Comparison of ENCODE assay signal across 8 mouse cellular contexts in genomic region chr15:88750677-88751563, GRCm38 (mm10). TPM values are rescaled to one million over a fixed set of nuclear protein-coding genes. Genes with fewer than 3 reads are reported as not detected.
DNase-seq lines count a peak whose midpoint lies in the region; ATAC-seq lines count a peak whose summit lies in the region.

No protein-coding gene starts in this region.

- DNase-seq in adipocyte (ENCODE audit: low spot score): peak; percentile 99
- peak; percentile 100 for DNase-seq in embryo, embryonic 10 days (ENCODE audit: low spot score)
- peak; percentile 97 for DNase-seq in gastrocnemius, postnatal 10 days
- DNase-seq in induced T-regulatory cell, adult 2 months (ENCODE audit: low read depth): peak; percentile 99
- DNase-seq in left cerebral cortex, adult 9 months (ENCODE audit: low spot score in 2 of 2): peak; percentile 99
- peak; percentile 98 for DNase-seq in right cerebral cortex, postnatal 14 days
- DNase-seq in urinary bladder, postnatal 36 days (ENCODE audit: low spot score in 2 of 2): peak; percentile 96 to 99

- peak; percentile 84 for ATAC-seq in megakaryocyte progenitor cell, adult 5-6 weeks (replicated peaks; ENCODE audit: poor library complexity)

RNA-seq across cellular contexts. Expression of gene Zbed4, which starts 0.5 kb away (rescaled TPM):
- total RNA-seq in gastrocnemius, postnatal 10 days (2021): 1 to 10 TPM; 7.2 to 9.4 TPM
- 47.6 and 58.2 TPM in 2 replicates for total RNA-seq in megakaryocyte progenitor cell, adult 5-6 weeks (2015)
- total RNA-seq in megakaryocyte progenitor cell, adult 5-6 weeks (2017): 54.5 and 59.6 TPM in 2 replicates

RNA-seq across cellular contexts. Expression of gene Brd1, which starts 16.9 kb away (rescaled TPM):
- 10 to 100 TPM; 26.5 to 33.4 TPM for total RNA-seq in gastrocnemius, postnatal 10 days (2021)
- 31.9 and 32.1 TPM in 2 replicates for total RNA-seq in megakaryocyte progenitor cell, adult 5-6 weeks (2015)
- 49.4 and 52.8 TPM in 2 replicates for total RNA-seq in megakaryocyte progenitor cell, adult 5-6 weeks (2017)

Comparison
In these comparisons a context has a peak if more than half of its experiments do, and no peak if none do; other contexts are left out.
1. Peak in every context shown above with its lines: DNase-seq and ATAC-seq.
2. RNA of gene Zbed4, which starts 0.5 kb away (total RNA-seq): 47.6 to 59.6 TPM in megakaryocyte progenitor cell, adult 5-6 weeks; 7.2 to 9.4 TPM in gastrocnemius, postnatal 10 days; every median in the first group is over 4 times any median in the second.